Mouse (Mus musculus) limb, embryonic 15.5 days (tissue): ENCODE measurements around the gene Olfr555. TPM values are rescaled to one million over a fixed set of nuclear protein-coding genes. Genes with fewer than 3 reads are reported as not detected.

Source experiments
- ATAC-seq: fragments of 200-750 bp; cut with Nextera tagmentation; 2 replicates; pipeline ENCODE4 v1.8.0; 2017; ENCODE audit warnings: low read depth, moderate TSS enrichment; ENCODE audit not compliant: insufficient number of reproducible peaks, low FRiP score, low TSS enrichment
- H3K27ac ChIP-seq: fragments of 300-500 bp; sonication (generic); 2 replicates; pipeline ENCODE4 v1.5.1; 2015; ENCODE audit warnings: moderate library complexity, mild to moderate bottlenecking, inconsistent platforms
- H3K27me3 ChIP-seq: fragments of 300-500 bp; sonication (generic); 2 replicates; pipeline ENCODE4 v1.6.1; 2015; ENCODE audit warnings: inconsistent platforms
- H3K36me3 ChIP-seq: fragments of 300-500 bp; sonication (generic); 2 replicates; pipeline ENCODE4 v1.6.1; 2015; ENCODE audit warnings: inconsistent platforms
- H3K4me1 ChIP-seq: fragments of 300-500 bp; sonication (generic); 2 replicates; pipeline ENCODE4 v1.6.1; 2015; ENCODE audit warnings: inconsistent platforms
- H3K4me2 ChIP-seq: fragments of 300-500 bp; sonication (generic); 2 replicates; pipeline ENCODE4 v1.6.1; 2015; ENCODE audit warnings: mild to moderate bottlenecking, inconsistent platforms
- H3K4me3 ChIP-seq: fragments of 300-500 bp; sonication (generic); 2 replicates; pipeline ENCODE4 v1.5.1; 2015; ENCODE audit warnings: mild to moderate bottlenecking, inconsistent platforms
- H3K9ac ChIP-seq: fragments of 300-500 bp; sonication (generic); 2 replicates; pipeline ENCODE4 v1.6.1; 2015; ENCODE audit warnings: inconsistent platforms
- H3K9me3 ChIP-seq: fragments of 300-500 bp; sonication (generic); 2 replicates; pipeline ENCODE4 v1.6.1; 2016; ENCODE audit warnings: inconsistent platforms
- WGBS: fragments of 180-500 bp; shearing (Covaris S2); methylation state at CpG from one replicate; pipeline ENCODE4 v1.1.7; 2015; 5-methylcytosine and 5-hydroxymethylcytosine counted together
- polyA plus RNA-seq: library from polyadenylated mRNA; unstranded; fragments of >200 nt; fragmentation: Nextera tagmentation; extraction: Ambion mirVana; gene quantifications from 2 replicates; pipeline ENCODE4 v1.2.1, GENCODE M21; 2015

The Olfr555 gene
- polyA plus RNA-seq, 1 experiment from 2014 or later: not detected

- whole genome bisulfite sequencing: 81% methylated on average over 5 of the region's 5 CpGs
- Histone ChIP-seq H3K4me2 (no peak within 1 kb of the TSS), H3K27ac (no peak within 1 kb of the TSS), H3K9ac (no peak within 1 kb of the TSS), H3K36me3 (no peaks in the 10 kb centered on the region), H3K4me3 (no peak within 1 kb of the TSS), H3K27me3 (no peaks in the 10 kb centered on the region), H3K9me3 (no peaks in the 10 kb centered on the region), H3K4me1 (no peaks in the 10 kb centered on the region)
- ATAC-seq: no peak
Observed at GRCm38 (mm10) chr7:102695358-102696125, 36.9 kb downstream of the Olfr555 start, which contains the start of gene Olfr557. Olfr557 (plus strand) TSS chr7:102695910.

DNA sequence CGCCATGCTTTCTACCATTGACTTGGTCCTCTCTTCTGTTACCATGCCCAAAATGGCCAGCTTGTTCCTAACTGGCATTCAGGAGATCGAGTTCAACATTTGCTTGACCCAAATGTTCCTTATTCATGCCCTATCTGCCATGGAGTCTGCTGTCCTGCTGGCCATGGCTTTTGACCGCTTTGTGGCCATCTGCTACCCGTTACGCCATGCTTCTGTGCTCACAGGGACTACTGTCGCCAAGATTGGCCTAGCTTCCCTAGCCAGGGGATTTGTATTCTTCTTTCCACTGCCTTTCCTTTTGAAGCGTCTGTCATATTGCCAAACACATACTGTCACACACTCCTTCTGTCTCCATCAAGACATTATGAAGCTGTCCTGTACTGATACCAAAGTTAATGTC is 39.8 kb downstream of the Olfr555 start:
- no peak overlapping the region for H3K9ac ChIP-seq
- H3K9me3 ChIP-seq: no peaks in the 10 kb centered on the region
- H3K27me3 ChIP-seq: no peaks in the 10 kb centered on the region
- no peak overlapping the region for H3K27ac ChIP-seq
- no peak overlapping the region for H3K4me2 ChIP-seq
- no peaks in the 10 kb centered on the region for H3K36me3 ChIP-seq
- ATAC-seq: no peak
- 83% methylated on average over 7 of the region's 7 CpGs for WGBS
- H3K4me3 ChIP-seq: no peak overlapping the region
- no peaks in the 10 kb centered on the region for H3K4me1 ChIP-seq

DNA sequence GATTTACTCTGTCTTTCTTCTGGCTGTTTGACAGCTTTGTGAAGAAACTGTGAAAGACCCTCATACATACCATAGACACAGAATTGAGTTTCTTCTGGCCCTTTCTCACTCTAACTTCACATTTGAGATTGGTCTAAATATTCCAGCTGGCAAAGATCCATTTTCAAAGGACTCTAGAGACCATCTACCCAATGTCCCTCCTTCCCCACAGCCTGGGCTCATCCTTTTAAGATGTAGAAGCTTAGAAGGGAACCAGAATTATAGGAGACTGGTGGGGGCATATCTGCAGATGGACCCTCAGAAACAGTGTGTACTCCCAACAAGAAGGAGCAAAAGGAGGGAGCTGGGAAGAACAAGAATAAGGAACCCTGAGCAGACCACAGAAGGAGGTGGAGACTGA is 43.3 kb downstream of the Olfr555 start, which contains the start of gene Olfr558:
TSS of gene Olfr558 (plus strand) at position 301 of the 400 bp plus-strand sequence.
- no peaks in the 10 kb centered on the region for H3K4me1 ChIP-seq
- ATAC-seq: no peak
- no peaks in the 10 kb centered on the region for H3K27me3 ChIP-seq
- no peak within 1 kb of the TSS for H3K27ac ChIP-seq
- H3K36me3 ChIP-seq: no peaks in the 10 kb centered on the region
- H3K4me3 ChIP-seq: no peak within 1 kb of the TSS
- no peak within 1 kb of the TSS for H3K9ac ChIP-seq
- no peak within 1 kb of the TSS for H3K4me2 ChIP-seq
- no peaks in the 10 kb centered on the region for H3K9me3 ChIP-seq

Other genes starting within 250 kb of the Olfr555 start
- 120 and 122 TPM in 2 replicates for gene Rrm1, start 217.1 kb upstream of the Olfr555 start, polyA plus RNA-seq
- 0.24 TPM in 1 of 2 replicates, not detected in the other for gene Olfr543, start 177.1 kb upstream of the Olfr555 start, polyA plus RNA-seq
- gene Olfr544, start 170.5 kb upstream of the Olfr555 start, polyA plus RNA-seq: 0.09 TPM in 2 replicates
- 0.06 and 0.10 TPM in 2 replicates for gene Olfr545, start 159.2 kb upstream of the Olfr555 start, polyA plus RNA-seq
- gene Olfr547, start 124.1 kb upstream of the Olfr555 start, polyA plus RNA-seq: not detected in 2 replicates
- gene Olfr548-ps1, start 117.9 kb upstream of the Olfr555 start, polyA plus RNA-seq: not detected in 2 replicates
- not detected in 2 replicates for gene Olfr549, start 109.0 kb upstream of the Olfr555 start, polyA plus RNA-seq
- 0.49 and 0.97 TPM in 2 replicates for gene Trim21, start 93.3 kb upstream of the Olfr555 start, polyA plus RNA-seq
- 0.05 TPM in 1 of 2 replicates, not detected in the other for gene Olfr550, start 87.4 kb upstream of the Olfr555 start, polyA plus RNA-seq
- not detected in 2 replicates for gene Olfr551, start 66.9 kb upstream of the Olfr555 start, polyA plus RNA-seq
- not detected in 2 replicates for gene Olfr552, start 61.1 kb upstream of the Olfr555 start, polyA plus RNA-seq
- gene Olfr553, start 40.6 kb upstream of the Olfr555 start, polyA plus RNA-seq: not detected in 2 replicates
- gene Olfr554, start 20.4 kb upstream of the Olfr555 start, polyA plus RNA-seq: not detected in 2 replicates
- gene Olfr556, start 6.1 kb downstream of the Olfr555 start, polyA plus RNA-seq: not detected in 2 replicates
- 13.6 and 14.3 TPM in 2 replicates for gene Trim68, start 28.5 kb downstream of the Olfr555 start, polyA plus RNA-seq
- not detected in 2 replicates for gene Olfr557, start 37.1 kb downstream of the Olfr555 start, polyA plus RNA-seq
- 1.1 and 1.8 TPM in 2 replicates for gene Olfr558, start 43.4 kb downstream of the Olfr555 start, polyA plus RNA-seq
- gene Olfr33, start 60.2 kb downstream of the Olfr555 start, polyA plus RNA-seq: not detected in 2 replicates
- gene Olfr559, start 68.7 kb downstream of the Olfr555 start, polyA plus RNA-seq: not detected in 2 replicates
- not detected in 2 replicates for gene Olfr560, start 100.5 kb downstream of the Olfr555 start, polyA plus RNA-seq
- 0.22 and 0.34 TPM in 2 replicates for gene Olfr78, start 100.6 kb downstream of the Olfr555 start, polyA plus RNA-seq
- gene Olfr561, start 112.4 kb downstream of the Olfr555 start, polyA plus RNA-seq: not detected in 2 replicates
- gene Olfr564, start 144.7 kb downstream of the Olfr555 start, polyA plus RNA-seq: not detected in 2 replicates
- gene Olfr566, start 199.9 kb downstream of the Olfr555 start, polyA plus RNA-seq: not detected in 2 replicates
- gene Olfr568, start 218.3 kb downstream of the Olfr555 start, polyA plus RNA-seq: not detected in 2 replicates
- not detected in 2 replicates for gene Olfr569, start 232.1 kb downstream of the Olfr555 start, polyA plus RNA-seq
- not detected in 2 replicates for gene Olfr570, start 235.8 kb downstream of the Olfr555 start, polyA plus RNA-seq